Mouse (Mus musculus): ENCODE data around the gene Taf9b.

DNA sequence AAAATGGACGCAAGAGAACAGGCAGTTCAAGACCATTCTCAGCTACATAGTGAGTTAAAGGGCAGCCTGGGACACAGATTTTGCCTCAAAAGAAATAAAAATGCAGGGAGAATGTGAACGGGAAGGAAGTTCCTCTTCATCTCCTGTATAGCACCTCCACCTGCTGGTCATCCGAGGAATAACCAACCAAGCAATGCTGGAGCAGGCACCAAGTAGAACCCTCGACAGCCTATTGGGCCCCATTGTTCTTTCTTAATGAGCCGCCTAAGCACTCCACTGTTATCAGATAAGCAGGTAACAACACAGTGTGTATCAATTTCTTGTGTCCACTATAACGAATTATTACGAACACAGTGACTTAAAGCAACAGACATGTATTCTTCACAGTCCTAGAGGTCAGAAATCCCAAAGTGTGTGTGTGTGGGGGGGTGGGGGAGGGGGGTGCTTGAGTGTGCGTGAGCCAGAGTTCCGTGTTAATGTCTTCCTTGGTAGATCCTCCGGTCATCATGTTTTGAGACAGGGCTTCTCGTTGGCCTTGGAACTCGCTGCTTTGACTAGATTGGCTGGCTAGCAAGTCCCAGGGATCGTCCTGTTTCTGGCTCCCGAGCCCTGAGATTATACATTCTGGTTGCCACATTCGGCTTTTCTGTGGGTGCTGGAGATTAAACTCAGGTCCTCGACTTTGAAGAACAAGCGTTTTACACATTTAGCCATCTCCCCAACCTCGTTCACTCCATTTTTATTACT, 49.7 kb downstream of the Taf9b start:
- TF ChIP-seq CTCF (IDR thresholded peaks at IDR 0.05; ENCODE audit: borderline replicate concordance, insufficient read depth, low read depth, low read length), result peak; percentile 62; the same call in 1 of the 2 replicates
- no peak for TF ChIP-seq POLR2A (IDR thresholded peaks at IDR 0.05; ENCODE audit: borderline replicate concordance, insufficient read depth, low read length)

Data from cerebellum, adult 2 months (tissue).